Mouse (Mus musculus) MEL (cell line): ENCODE measurements around the gene Gtpbp6. TPM values are rescaled to one million over a fixed set of nuclear protein-coding genes. Genes with fewer than 3 reads are reported as not detected.
A peak's percentile ranks its signal among the peaks of the same experiment; 100 is the strongest.

Experiments
- DNase-seq: peaks from one replicate; pipeline ENCODE4 v3.0.0; 2011; ENCODE audit warnings: low read depth, low spot score
- H3K27ac ChIP-seq: 2 replicates; pipeline ENCODE4 v1.5.1; 2012; ENCODE audit warnings: low read depth, mild to moderate bottlenecking, control low read depth, low read length, moderate library complexity; ENCODE audit not compliant: control insufficient read depth
- H3K27me3 ChIP-seq, 2 experiments: fragments of 150-350 bp in 1 of 2; sonication (generic) in 1 of 2; 2 replicates each; pipeline ENCODE4 v1.6.1; 2012; ENCODE audit warnings: low read length in 2 of 2, mild to moderate bottlenecking in 2 of 2, improper control_type of control experiment in 1 of 2, moderate library complexity in 1 of 2; ENCODE audit not compliant: insufficient read depth in 2 of 2, control insufficient read depth in 1 of 2
- H3K36me3 ChIP-seq, 2 experiments: 2 replicates each; pipeline ENCODE4 v1.6.1; 2012 to 2014; ENCODE audit warnings: low read length in 2 of 2, improper control_type of control experiment in 1 of 2, inconsistent platforms in 1 of 2, mild to moderate bottlenecking in 1 of 2; ENCODE audit not compliant: insufficient read depth in 2 of 2, control insufficient read depth in 1 of 2
- H3K4me1 ChIP-seq, 2 experiments: fragments of 150-350 bp in 1 of 2; sonication (generic) in 1 of 2; 2 replicates each; pipeline ENCODE4 v1.6.1; 2012; ENCODE audit warnings: low read length in 2 of 2, improper control_type of control experiment in 1 of 2, mild to moderate bottlenecking in 1 of 2; ENCODE audit not compliant: insufficient read depth in 2 of 2, control insufficient read depth in 1 of 2
- H3K4me3 ChIP-seq, 2 experiments: fragments of 150-350 bp in 1 of 2; sonication (generic) in 1 of 2; 2 replicates each; pipeline ENCODE4 v1.5.1; 2012; ENCODE audit warnings: low read depth in 2 of 2, low read length in 2 of 2, mild to moderate bottlenecking in 2 of 2, moderate library complexity in 2 of 2, control low read depth in 1 of 2, improper control_type of control experiment in 1 of 2; ENCODE audit not compliant: control insufficient read depth in 1 of 2, insufficient read depth in 1 of 2
- H3K79me2 ChIP-seq: 2 replicates; pipeline ENCODE4 v1.6.1; 2012; ENCODE audit warnings: mild to moderate bottlenecking, low read length, moderate library complexity; ENCODE audit not compliant: control insufficient read depth, poor library complexity, insufficient read depth
- H3K9ac ChIP-seq: 2 replicates; pipeline ENCODE4 v1.6.1; 2012; ENCODE audit warnings: low read depth, mild to moderate bottlenecking, control low read depth, low read length, moderate library complexity; ENCODE audit not compliant: control insufficient read depth, poor library complexity, severe bottlenecking
- H3K9me3 ChIP-seq: fragments of 150-350 bp; sonication (generic); replicated peaks from 2 replicates; pipeline ENCODE4 v1.6.1; 2012; ENCODE audit warnings: mild to moderate bottlenecking, low read length, improper control_type of control experiment, moderate library complexity; ENCODE audit not compliant: insufficient read depth
- BHLHE40 ChIP-seq: IDR thresholded peaks from 2 replicates; pipeline ENCODE4 v1.6.1; 2012; ENCODE audit warnings: low read depth, mild to moderate bottlenecking, inconsistent platforms, low read length, improper control_type of control experiment, borderline replicate concordance
- CHD1 ChIP-seq: IDR thresholded peaks from 2 replicates; pipeline ENCODE4 v1.6.1; 2012; ENCODE audit warnings: low read depth, mild to moderate bottlenecking, inconsistent platforms, low read length, improper control_type of control experiment
- CHD2 ChIP-seq: IDR thresholded peaks from 2 replicates; pipeline ENCODE4 v1.6.1; 2011; ENCODE audit warnings: low read length, improper control_type of control experiment
- ELF1 ChIP-seq: IDR thresholded peaks from 2 replicates; pipeline ENCODE4 v1.6.1; 2014; ENCODE audit warnings: low read depth, mild to moderate bottlenecking, inconsistent platforms, low read length, improper control_type of control experiment, moderate library complexity
- EP300 ChIP-seq, 2 experiments: IDR thresholded peaks; 2 replicates each; pipeline ENCODE4 v1.6.1; 2011; ENCODE audit warnings: improper control_type of control experiment in 2 of 2, low read length in 2 of 2, low read depth in 1 of 2, mild to moderate bottlenecking in 1 of 2
- GABPA ChIP-seq: IDR thresholded peaks from 2 replicates; pipeline ENCODE4 v1.6.1; 2012; ENCODE audit warnings: low read depth, mild to moderate bottlenecking, inconsistent platforms, low read length, improper control_type of control experiment, moderate library complexity
- GATA1 ChIP-seq: IDR thresholded peaks from 2 replicates; pipeline ENCODE4 v1.6.1; 2011; ENCODE audit warnings: low read depth, low read length, improper control_type of control experiment
- HCFC1 ChIP-seq: IDR thresholded peaks from 2 replicates; pipeline ENCODE4 v1.6.1; 2012; ENCODE audit warnings: low read depth, mild to moderate bottlenecking, inconsistent platforms, low read length, improper control_type of control experiment, moderate library complexity
- KAT2A ChIP-seq: conservative IDR thresholded peaks from 2 replicates; pipeline ENCODE4 v1.6.1; 2012; ENCODE audit warnings: low read depth, low read length, improper control_type of control experiment, inconsistent platforms
- MAFK ChIP-seq: IDR thresholded peaks from 2 replicates; pipeline ENCODE4 v1.6.1; 2011; ENCODE audit warnings: low read depth, mild to moderate bottlenecking, low read length, improper control_type of control experiment, borderline replicate concordance
- MAX ChIP-seq: IDR thresholded peaks from 2 replicates; pipeline ENCODE4 v1.6.1; 2011; ENCODE audit warnings: low read length, improper control_type of control experiment
- MXI1 ChIP-seq: IDR thresholded peaks from 2 replicates; pipeline ENCODE4 v1.6.1; 2011; ENCODE audit warnings: mild to moderate bottlenecking, low read depth, low read length, improper control_type of control experiment
- NELFE ChIP-seq: IDR thresholded peaks from 2 replicates; pipeline ENCODE4 v1.6.1; 2011; ENCODE audit warnings: low read depth, low read length, improper control_type of control experiment
- NRF1 ChIP-seq: IDR thresholded peaks from 2 replicates; pipeline ENCODE4 v1.6.1; 2014; ENCODE audit warnings: low read depth, mild to moderate bottlenecking, inconsistent platforms, low read length, improper control_type of control experiment, moderate library complexity; ENCODE audit not compliant: poor library complexity, insufficient read depth, severe bottlenecking
- POLR2A ChIP-seq, 2 experiments: IDR thresholded peaks; 2 replicates each; pipeline ENCODE4 v1.6.1; 2011 to 2012; ENCODE audit warnings: low read length in 2 of 2, mild to moderate bottlenecking in 2 of 2, control low read depth in 1 of 2, improper control_type of control experiment in 1 of 2, low read depth in 1 of 2, moderate library complexity in 1 of 2; ENCODE audit not compliant: control insufficient read depth in 1 of 2, insufficient read depth in 1 of 2, poor library complexity in 1 of 2
- POLR2AphosphoS2 ChIP-seq: IDR thresholded peaks from 2 replicates; pipeline ENCODE4 v1.6.1; 2011; ENCODE audit warnings: low read length, improper control_type of control experiment
- POLR2AphosphoS5 ChIP-seq: IDR thresholded peaks from 2 replicates; pipeline ENCODE4 v1.6.1; 2012; ENCODE audit warnings: low read depth, borderline replicate concordance, mild to moderate bottlenecking, inconsistent platforms, low read length, moderate library complexity, mixed read lengths
- RCOR1 ChIP-seq: IDR thresholded peaks from 2 replicates; pipeline ENCODE4 v1.6.1; 2012; ENCODE audit warnings: low read depth, mild to moderate bottlenecking, inconsistent platforms, low read length, improper control_type of control experiment
- SIN3A ChIP-seq: IDR thresholded peaks from 2 replicates; pipeline ENCODE4 v1.6.1; 2012; ENCODE audit warnings: low read length, improper control_type of control experiment, inconsistent platforms
- TAL1 ChIP-seq: IDR thresholded peaks from 2 replicates; pipeline ENCODE4 v1.6.1; 2012; ENCODE audit warnings: mild to moderate bottlenecking, inconsistent platforms, low read length, moderate library complexity, mixed read lengths
- TBP ChIP-seq: IDR thresholded peaks from 2 replicates; pipeline ENCODE4 v1.8.0; 2011; ENCODE audit warnings: low read depth, low read length, improper control_type of control experiment
- UBTF ChIP-seq: IDR thresholded peaks from 2 replicates; pipeline ENCODE4 v1.6.1; 2012; ENCODE audit warnings: low read depth, mild to moderate bottlenecking, inconsistent platforms, low read length, improper control_type of control experiment, moderate library complexity, borderline replicate concordance; ENCODE audit not compliant: insufficient read depth
- USF1 ChIP-seq: IDR thresholded peaks from 2 replicates; pipeline ENCODE4 v1.6.1; 2014; ENCODE audit warnings: low read depth, mild to moderate bottlenecking, inconsistent platforms, low read length, improper control_type of control experiment, moderate library complexity
- USF2 ChIP-seq, 2 experiments: IDR thresholded peaks; 2 replicates each; pipeline ENCODE4 v1.6.1; 2011 to 2012; ENCODE audit warnings: improper control_type of control experiment in 2 of 2, low read length in 2 of 2, borderline replicate concordance in 1 of 2, inconsistent platforms in 1 of 2, low read depth in 1 of 2, mild to moderate bottlenecking in 1 of 2; ENCODE audit not compliant: insufficient read depth in 1 of 2
- ZKSCAN1 ChIP-seq: IDR thresholded peaks from 2 replicates; pipeline ENCODE4 v1.6.1; 2012; ENCODE audit warnings: low read depth, mild to moderate bottlenecking, inconsistent platforms, low read length, improper control_type of control experiment, moderate library complexity
- ZMIZ1 ChIP-seq: IDR thresholded peaks from 2 replicates; pipeline ENCODE4 v1.6.1; 2012; ENCODE audit warnings: low read depth, mild to moderate bottlenecking, inconsistent platforms, low read length, improper control_type of control experiment, moderate library complexity
- polyA plus RNA-seq, 2 experiments: library from polyadenylated mRNA; stranded (reverse) in 1 of 2; unstranded in 1 of 2; fragments of >175 nt in 1 of 2; fragments of >200 nt in 1 of 2; gene quantifications; 2 replicates each; pipeline versions ENCODE4 v1.2.1 to v1.2.4; 2012; ENCODE audit warnings: low replicate concordance in 2 of 2, low read depth in 1 of 2; ENCODE audit not compliant: insufficient read length in 2 of 2, insufficient read depth in 1 of 2, missing spikeins in 1 of 2
- total RNA-seq: library from RNA; depleted of rRNA; stranded (reverse); fragments of 300-350 nt; gene quantifications from 2 replicates; pipeline ENCODE4 v1.2.3, GENCODE M21; 2012; rRNA removed

Gene Gtpbp6
- total and polyA plus RNA-seq, 3 experiments = 50.2 to 59.1 TPM; not detected in 1

DNA sequence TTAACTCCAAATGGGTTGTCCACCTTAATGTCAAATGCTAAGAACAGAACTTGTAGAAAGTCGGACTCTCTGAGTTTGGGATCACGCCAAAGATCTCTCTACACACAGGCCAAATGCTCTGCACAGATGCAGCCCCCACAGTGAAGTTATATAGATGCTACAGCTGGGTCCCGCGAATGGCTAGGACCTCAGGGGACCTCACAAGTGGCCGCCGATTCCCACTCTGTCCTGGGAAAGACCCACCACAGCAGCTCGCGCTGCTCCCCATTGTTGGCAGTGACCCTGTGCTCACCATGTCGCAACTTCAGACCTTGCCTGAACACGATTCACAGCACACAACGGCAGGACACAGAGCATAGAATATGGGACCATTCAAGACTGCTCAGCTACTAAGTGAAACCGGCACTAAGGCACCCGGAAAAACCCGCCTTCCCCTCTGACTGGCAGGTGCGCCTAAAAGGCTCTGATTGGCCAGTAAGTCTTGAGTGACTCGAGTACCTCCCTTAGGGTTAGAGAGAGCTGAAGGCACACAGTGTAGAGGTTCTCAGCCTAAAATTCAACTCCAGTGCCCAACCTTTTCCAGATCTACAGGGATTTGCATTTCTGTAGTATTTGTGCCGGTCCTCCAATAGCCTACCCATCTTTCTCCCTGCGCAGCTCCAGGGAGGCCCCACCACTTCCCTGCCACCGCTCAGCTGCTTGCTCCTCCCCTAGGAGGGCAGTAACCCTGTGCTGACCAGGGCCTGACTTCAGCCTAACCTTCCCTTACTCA is 50.2 kb downstream of the Gtpbp6 start:
- no peaks in the 10 kb centered on the region; the same call in 1 of the 2 replicates for H3K79me2 ChIP-seq
- H3K27ac ChIP-seq = peak overlapping the region; percentile 87
- no peaks in the 10 kb centered on the region for H3K27me3 ChIP-seq
- DNase-seq = peak; percentile 95
- no peaks in the 10 kb centered on the region for H3K9me3 ChIP-seq
- no peaks in the 10 kb centered on the region for H3K36me3 ChIP-seq
- peak overlapping the region; percentile 77 to 84 for H3K4me3 ChIP-seq
- no peaks in the 10 kb centered on the region for H3K4me1 ChIP-seq
- TF ChIP-seq SIN3A = peak; percentile 59
- TF ChIP-seq MXI1 = 0 out of 2 replicates have a peak, but pooled peaks have one; percentile 33
- no peak for TF ChIP-seq GABPA
- peak; percentile 32; the same call in 1 of the 2 replicates for TF ChIP-seq NRF1
- no peak for TF ChIP-seq MAX
- no peak for TF ChIP-seq POLR2AphosphoS5
- TF ChIP-seq CHD2 = no peak
- no peak for TF ChIP-seq KAT2A
- TF ChIP-seq POLR2AphosphoS2 = peak; percentile 54; the same call in 1 of the 2 replicates
- no peak for TF ChIP-seq USF1
- no peak for TF ChIP-seq GATA1
- TF ChIP-seq NELFE = peak; percentile 64; the same call in 1 of the 2 replicates
- TF ChIP-seq TBP = peak; percentile 59; the same call in 1 of the 2 replicates
- no peak for TF ChIP-seq BHLHE40
- no peak for TF ChIP-seq CHD1
- peak; percentile 66 for TF ChIP-seq HCFC1
- no peak for TF ChIP-seq TAL1
- TF ChIP-seq ZKSCAN1 = no peak
- no peak for TF ChIP-seq MAFK
- no peak for TF ChIP-seq USF2 (IDR thresholded peaks at IDR 0.05; ENCODE audit: borderline replicate concordance in 1 of 2, insufficient read depth in 1 of 2, low read depth in 1 of 2, low read length in 2 of 2)
- peak in 1 of 2 experiments; percentile 75; a peak in 2 of 4 replicates for TF ChIP-seq POLR2A (IDR thresholded peaks at IDR 0.05; ENCODE audit: control insufficient read depth in 1 of 2, insufficient read depth in 1 of 2, low read depth in 1 of 2, low read length in 2 of 2, poor library complexity in 1 of 2)
- TF ChIP-seq ZMIZ1 = peak; percentile 62; the same call in 1 of the 2 replicates
- peak; percentile 80 for TF ChIP-seq ELF1
- TF ChIP-seq EP300 (IDR thresholded peaks at IDR 0.05; ENCODE audit: low read depth in 1 of 2, low read length in 2 of 2) = no peak
- no peak for TF ChIP-seq UBTF
- no peak for TF ChIP-seq RCOR1
- peak overlapping the region; percentile 78 for H3K9ac ChIP-seq

Other genes with a start within 250 kb of the Gtpbp6 start
- gene Gm15446, start 184.8 kb downstream of the Gtpbp6 start, total RNA-seq = 26.3 and 41.8 TPM in 2 replicates
- gene Gm15446, start 184.8 kb downstream of the Gtpbp6 start, polyA plus RNA-seq = 100 to 1,000 TPM in 1 of 2 experiments, 1 to 10 TPM in 1; 5.4 to 237 TPM
- 18.0 and 18.8 TPM in 2 replicates for gene Zfp932, start 111.7 kb downstream of the Gtpbp6 start, total RNA-seq
- 100 to 1,000 TPM in 1 of 2 experiments, 10 to 100 TPM in 1; 13.6 to 364 TPM for gene Zfp932, start 111.7 kb downstream of the Gtpbp6 start, polyA plus RNA-seq
- 2.9 and 3.1 TPM in 2 replicates for gene Gm17655, start 35.7 kb downstream of the Gtpbp6 start, total RNA-seq
- gene Gm17655, start 35.7 kb downstream of the Gtpbp6 start, polyA plus RNA-seq = 100 to 1,000 TPM in 1 of 2 experiments, 1 to 10 TPM in 1; 2.2 to 259 TPM
- 1.8 and 2.2 TPM in 2 replicates for gene Gm35315, start 13.8 kb downstream of the Gtpbp6 start, total RNA-seq
- gene Gm35315, start 13.8 kb downstream of the Gtpbp6 start, polyA plus RNA-seq = 10 to 100 TPM in 1 of 2 experiments, 1 to 10 TPM in 1; 2.2 to 70.9 TPM
- 0.46 and 0.77 TPM in 2 replicates for gene Plcxd1, start 8.2 kb downstream of the Gtpbp6 start, total RNA-seq
- 1 to 10 TPM in 1 of 2 experiments, not detected in 1; 2.5 TPM for gene Plcxd1, start 8.2 kb downstream of the Gtpbp6 start, polyA plus RNA-seq
- 4.0 and 5.2 TPM in 2 replicates for gene Zfp605, start 1.9 kb upstream of the Gtpbp6 start, total RNA-seq
- gene Zfp605, start 1.9 kb upstream of the Gtpbp6 start, polyA plus RNA-seq = 1 to 10 TPM in 1 of 2 experiments, not detected in 1; 4.7 TPM
- 44.7 and 50.4 TPM in 2 replicates for gene Chfr, start 27.6 kb upstream of the Gtpbp6 start, total RNA-seq
- 10 to 100 TPM in 1 of 2 experiments, not detected in 1; 63.9 TPM for gene Chfr, start 27.6 kb upstream of the Gtpbp6 start, polyA plus RNA-seq
- gene Golga3, start 68.5 kb upstream of the Gtpbp6 start, total RNA-seq = 16.3 and 17.4 TPM in 2 replicates
- gene Golga3, start 68.5 kb upstream of the Gtpbp6 start, polyA plus RNA-seq = 10 to 100 TPM; 21.7 to 80.3 TPM
- gene Ankle2, start 122.8 kb upstream of the Gtpbp6 start, total RNA-seq = 31.7 and 37.9 TPM in 2 replicates
- gene Ankle2, start 122.8 kb upstream of the Gtpbp6 start, polyA plus RNA-seq = 100 to 1,000 TPM in 1 of 2 experiments, 10 to 100 TPM in 1; 29.5 to 270 TPM
- 96.3 and 115 TPM in 2 replicates for gene Pgam5, start 161.7 kb upstream of the Gtpbp6 start, total RNA-seq
- gene Pgam5, start 161.7 kb upstream of the Gtpbp6 start, polyA plus RNA-seq = 10 to 100 TPM in 1 of 2 experiments, not detected in 1; 95.8 TPM
- 8.4 and 8.7 TPM in 2 replicates for gene Pxmp2, start 178.0 kb upstream of the Gtpbp6 start, total RNA-seq
- gene Pxmp2, start 178.0 kb upstream of the Gtpbp6 start, polyA plus RNA-seq = 10 to 100 TPM in 1 of 2 experiments, not detected in 1; 15.2 TPM
- gene Pole, start 178.1 kb upstream of the Gtpbp6 start, total RNA-seq = 32.4 and 33.7 TPM in 2 replicates
- gene Pole, start 178.1 kb upstream of the Gtpbp6 start, polyA plus RNA-seq = 10 to 100 TPM; 52.6 to 81.4 TPM
- gene P2rx2, start 235.0 kb upstream of the Gtpbp6 start, total RNA-seq = 0.08 and 0.10 TPM in 2 replicates
- under 1 TPM in 1 of 2 experiments, not detected in 1; 0.57 TPM for gene P2rx2, start 235.0 kb upstream of the Gtpbp6 start, polyA plus RNA-seq
- gene Lrcol1, start 236.5 kb upstream of the Gtpbp6 start, total RNA-seq = not detected in 2 replicates
- not detected for gene Lrcol1, start 236.5 kb upstream of the Gtpbp6 start, polyA plus RNA-seq